Mouse (Mus musculus) G1E (cell line): Measurements from ENCODE around the gene Vmn1r39. TPM values are rescaled to one million over a fixed set of nuclear protein-coding genes. Genes with fewer than 3 reads are reported as not detected.
"Not testable (repeated sequence)": the region's sequence is repeated elsewhere in the genome, so short reads cannot be mapped to it uniquely, and the experiment has no call there.

Experiments
- ATAC-seq: 2 replicates; pipeline ENCODE4 v1.8.0; 2016; ENCODE audit warnings: mild to moderate bottlenecking; ENCODE audit not compliant: insufficient number of reproducible peaks, poor library complexity, low FRiP score, severe bottlenecking; ENCODE audit errors: extremely low read depth
- DNase-seq: peaks from one replicate; pipeline ENCODE4 v3.0.0; 2012; ENCODE audit warnings: low spot score
- H3K27me3 ChIP-seq: 2 replicates; pipeline ENCODE4 v1.6.1; 2012; ENCODE audit warnings: mild to moderate bottlenecking, low read length, inconsistent platforms; ENCODE audit not compliant: insufficient read depth
- H3K36me3 ChIP-seq: replicated peaks from 2 replicates; pipeline ENCODE3; 2012; ENCODE audit warnings: mild to moderate bottlenecking, inconsistent platforms
- H3K4me1 ChIP-seq: 2 replicates; pipeline ENCODE4 v1.6.1; 2012; ENCODE audit warnings: low read depth, low read length, inconsistent platforms, mixed read lengths; ENCODE audit not compliant: insufficient read depth
- H3K4me3 ChIP-seq: 2 replicates; pipeline ENCODE4 v1.5.1; 2012; ENCODE audit warnings: low read depth, mild to moderate bottlenecking, inconsistent platforms, low read length, moderate library complexity, mixed read lengths
- H3K9me3 ChIP-seq: replicated peaks from 2 replicates; pipeline ENCODE4 v1.6.1; 2012; ENCODE audit warnings: inconsistent platforms
- CTCF ChIP-seq: IDR thresholded peaks from 2 replicates; pipeline ENCODE4 v1.5.1; 2012; ENCODE audit warnings: low read depth, low read length, inconsistent platforms, mixed read lengths
- GATA1 ChIP-seq: IDR thresholded peaks from 2 replicates; pipeline ENCODE4 v1.6.1; 2012; ENCODE audit warnings: borderline replicate concordance, low read length, inconsistent platforms, mixed read lengths
- GATA2 ChIP-seq: IDR thresholded peaks from 2 replicates; pipeline ENCODE4 v1.6.1; 2012; ENCODE audit warnings: low read depth, low read length, inconsistent platforms, borderline replicate concordance
- POLR2AphosphoS5 ChIP-seq: IDR thresholded peaks from 2 replicates; pipeline ENCODE4 v1.6.1; 2012; ENCODE audit warnings: low read depth, low read length, inconsistent platforms; ENCODE audit not compliant: insufficient replicate concordance
- TAL1 ChIP-seq: conservative IDR thresholded peaks from 2 replicates; pipeline ENCODE4 v1.6.1; 2012; ENCODE audit warnings: low read depth, low read length, inconsistent platforms, mixed read lengths
- polyA plus RNA-seq: library from polyadenylated mRNA; stranded (reverse); fragments of >175 nt; gene quantifications from 2 replicates; pipeline ENCODE4 v1.2.3, GENCODE M21; 2012
- total RNA-seq, 2 experiments: library from RNA; stranded (forward) in 1 of 2; stranded (reverse) in 1 of 2; fragments of 200-1000 nt in 1 of 2; fragments of >200 nt in 1 of 2; fragmentation: Nextera tagmentation in 1 of 2; gene quantifications; 2 replicates each; pipeline ENCODE4 v1.2.3; 2014 to 2017

The Vmn1r39 gene
- total RNA-seq (2014; fragmentation: Nextera tagmentation) (not detected in 2 replicates), total RNA-seq (2017) (0.17 and 0.22 TPM in 2 replicates), polyA plus RNA-seq (not detected in 2 replicates)

DNA sequence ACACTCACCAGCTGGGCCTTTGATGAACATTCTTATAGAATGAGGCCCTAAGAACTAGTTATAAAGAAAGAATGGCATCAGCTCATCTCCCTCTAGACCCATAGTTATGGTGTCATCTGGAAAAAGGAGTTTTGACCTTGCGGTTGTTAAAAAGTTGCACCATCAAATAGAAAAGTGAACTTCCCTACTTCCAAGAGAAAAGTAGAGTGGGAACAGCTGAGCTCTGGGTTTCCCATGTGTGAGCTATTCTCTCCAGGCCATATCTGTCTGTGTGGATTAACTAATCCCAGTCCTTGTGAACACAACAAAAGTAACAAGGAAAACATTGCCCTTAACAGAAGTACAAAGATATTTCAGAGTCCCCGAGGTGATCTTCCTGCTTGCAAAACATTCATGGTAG, at the start of gene Vmn1r39:
Gene Vmn1r39, minus strand, starts transcription at position 101 of the 400 bp plus-strand sequence.
- H3K9me3 ChIP-seq = no peaks in the 10 kb centered on the region
- no peak for ATAC-seq
- H3K4me1 ChIP-seq = no peaks in the 10 kb centered on the region
- no peaks in the 10 kb centered on the region for H3K36me3 ChIP-seq
- TF ChIP-seq GATA2 = no peak
- no peak for TF ChIP-seq GATA1
- TF ChIP-seq CTCF = no peak
- no peak for TF ChIP-seq POLR2AphosphoS5
- no peak for TF ChIP-seq TAL1
- H3K4me3 ChIP-seq = no peak within 1 kb of the TSS
- H3K27me3 ChIP-seq = no peaks in the 10 kb centered on the region
- DNase-seq = no peak

DNA sequence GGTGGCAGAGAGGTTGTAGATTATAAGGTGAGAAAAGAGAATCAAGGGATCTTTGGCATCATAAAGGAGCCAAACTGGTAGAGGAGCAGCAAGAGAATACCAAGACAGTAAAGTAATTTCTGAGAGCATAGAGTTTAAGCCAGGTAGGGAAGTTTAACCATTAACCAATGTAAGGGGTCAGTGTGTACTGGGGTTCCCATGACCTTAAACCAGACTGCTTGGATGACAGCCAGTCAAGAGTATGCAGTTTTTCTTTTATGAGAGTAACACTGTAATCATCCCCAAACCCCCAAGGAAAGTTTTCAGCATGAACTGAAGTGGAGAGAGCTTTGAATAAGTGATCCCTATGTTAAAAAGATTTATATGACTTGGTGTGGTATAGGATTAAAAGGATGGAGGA, 49.0 kb upstream of the Vmn1r39 start:
- no peak for DNase-seq
- no peak for ATAC-seq
- TF ChIP-seq TAL1 (no peak), CTCF (no peak), GATA2 (no peak), GATA1 (no peak), POLR2AphosphoS5 (no peak)
- Histone ChIP-seq H3K9me3 (no peaks in the 10 kb centered on the region), H3K4me1 (peaks cover 2% of the 10 kb centered on the region), H3K4me3 (no peak overlapping the region), H3K27me3 (peaks cover 2% of the 10 kb centered on the region; the same call in 1 of the 2 replicates), H3K36me3 (no peaks in the 10 kb centered on the region)

DNA sequence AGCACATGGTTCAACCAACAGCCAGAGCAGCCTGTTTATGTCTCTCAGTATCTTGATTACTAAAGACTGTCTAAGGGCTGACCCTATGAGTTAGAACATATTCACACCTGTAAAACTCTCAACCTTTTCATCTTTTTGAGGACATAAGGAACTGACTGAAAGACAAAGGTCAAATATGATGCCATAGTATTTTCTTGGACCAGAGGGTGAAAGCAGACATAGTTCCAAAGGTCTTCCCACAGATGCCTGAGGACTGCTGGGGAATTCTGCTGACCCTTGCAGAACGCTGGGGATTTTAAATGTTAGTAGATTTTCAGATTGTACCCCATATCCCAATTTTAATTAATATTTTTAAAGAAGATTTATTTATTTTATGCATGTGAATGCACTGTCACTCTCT, 47.9 kb upstream of the Vmn1r39 start:
- DNase-seq (no peak), ATAC-seq (no peak)

DNA sequence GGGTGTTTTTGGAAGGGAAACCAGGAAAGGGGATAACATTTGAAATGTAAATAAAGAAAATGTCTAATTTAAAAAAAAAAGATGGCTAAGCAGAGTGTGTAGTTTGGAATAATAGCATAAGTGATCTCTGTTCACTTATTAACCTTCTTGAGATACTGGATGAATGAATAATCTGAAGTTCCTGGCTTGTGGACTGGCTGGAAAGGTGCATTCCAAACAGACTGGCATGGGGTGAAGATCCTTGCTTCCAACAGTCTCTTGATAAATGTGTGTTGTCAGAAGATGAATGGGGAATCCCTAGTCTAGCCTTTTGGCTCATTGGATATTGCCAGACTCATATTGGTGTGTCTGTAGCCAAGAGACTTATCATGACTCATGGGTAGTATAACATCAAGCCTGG, 45.8 kb upstream of the Vmn1r39 start:
- Histone ChIP-seq H3K4me3 (no peak overlapping the region), H3K36me3 (no peaks in the 10 kb centered on the region), H3K27me3 (no peaks in the 10 kb centered on the region), H3K4me1 (no peaks in the 10 kb centered on the region), H3K9me3 (no peaks in the 10 kb centered on the region)
- no peak for DNase-seq
- ATAC-seq = no peak
- TF ChIP-seq TAL1 = no peak
- no peak for TF ChIP-seq GATA2
- TF ChIP-seq GATA1 = no peak
- no peak for TF ChIP-seq CTCF
- no peak for TF ChIP-seq POLR2AphosphoS5

More for the DNA sequence above, 47.9 kb upstream of the Vmn1r39 start:
- Histone ChIP-seq H3K27me3 (peaks cover 2% of the 10 kb centered on the region; the same call in 1 of the 2 replicates), H3K36me3 (no peaks in the 10 kb centered on the region), H3K4me1 (no peaks in the 10 kb centered on the region), H3K4me3 (no peak overlapping the region), H3K9me3 (no peaks in the 10 kb centered on the region)
- no peak for TF ChIP-seq POLR2AphosphoS5
- no peak for TF ChIP-seq GATA1
- TF ChIP-seq GATA2 = no peak
- TF ChIP-seq TAL1 = no peak
- TF ChIP-seq CTCF = no peak

DNA sequence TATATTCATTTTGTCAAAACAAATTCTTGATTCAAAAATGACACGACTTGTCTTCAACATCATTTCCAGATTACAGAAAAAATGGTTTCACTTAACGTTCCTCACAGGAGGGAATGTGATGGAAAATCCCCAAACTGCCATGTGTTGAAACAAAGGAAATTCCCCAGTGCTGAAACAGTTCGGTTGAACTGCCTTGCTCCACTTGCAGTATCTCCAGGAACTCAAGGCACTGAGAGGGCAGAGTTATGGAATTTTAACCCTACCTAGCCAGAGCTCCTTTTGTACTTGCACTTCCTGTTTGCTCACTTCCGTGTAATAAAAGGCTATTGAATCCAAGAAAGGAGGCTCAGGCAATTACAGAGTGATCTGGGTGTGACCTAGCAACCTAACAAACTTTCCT, 38.5 kb upstream of the Vmn1r39 start:
- DNase-seq (no peak), ATAC-seq (no peak)
- Histone ChIP-seq H3K4me1 (no peaks in the 10 kb centered on the region), H3K36me3 (no peaks in the 10 kb centered on the region), H3K27me3 (peaks cover 4% of the 10 kb centered on the region), H3K9me3 (no peaks in the 10 kb centered on the region), H3K4me3 (no peak overlapping the region)
- TF ChIP-seq TAL1 = no peak
- no peak for TF ChIP-seq GATA2
- no peak for TF ChIP-seq POLR2AphosphoS5
- no peak for TF ChIP-seq CTCF
- no peak for TF ChIP-seq GATA1

DNA sequence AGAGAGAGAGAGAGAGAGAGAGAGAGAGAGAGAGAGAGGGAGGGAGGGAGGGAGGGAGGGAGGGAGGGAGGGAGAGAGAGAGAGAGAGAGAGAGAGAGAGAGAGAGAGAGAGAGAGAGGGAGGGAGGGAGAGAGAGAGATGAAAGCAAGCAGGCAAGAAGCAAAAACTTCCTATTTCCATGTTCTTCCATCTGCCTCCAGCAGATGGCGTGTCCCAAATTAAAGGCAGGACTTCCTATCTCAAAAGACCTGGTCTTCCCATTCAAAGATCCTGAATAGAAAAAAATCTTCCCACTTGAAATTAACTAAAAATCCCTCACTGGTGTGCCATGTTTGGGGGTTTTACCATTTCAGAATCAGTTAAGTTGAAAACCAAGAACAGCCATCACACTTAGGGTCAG, 30.2 kb upstream of the Vmn1r39 start:
- DNase-seq, H3K36me3 ChIP-seq, ATAC-seq, H3K27me3 ChIP-seq, H3K4me1 ChIP-seq, H3K9me3 ChIP-seq, H3K4me3 ChIP-seq: not testable (repeated sequence)

DNA sequence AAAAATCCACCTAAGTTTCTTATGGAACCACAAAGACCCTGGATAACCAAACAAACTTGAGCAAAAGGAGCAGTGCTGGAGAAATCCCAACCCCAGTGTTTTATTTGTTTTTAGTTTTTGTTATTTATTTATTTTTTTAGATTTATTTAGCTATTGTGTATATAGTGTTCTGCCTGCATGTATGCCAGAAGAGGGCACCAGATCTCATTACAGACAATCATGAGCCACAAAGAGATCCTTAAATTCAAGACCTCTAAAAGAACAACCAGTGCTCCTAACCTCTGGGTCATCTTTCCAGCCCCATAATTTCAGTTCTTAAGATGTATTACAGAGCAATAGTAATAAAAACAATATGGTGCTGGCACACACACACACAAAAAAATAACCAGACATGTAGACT, 26.5 kb upstream of the Vmn1r39 start:
- TF ChIP-seq CTCF (no peak), TAL1 (no peak), GATA1 (no peak), POLR2AphosphoS5 (no peak), GATA2 (no peak)
- H3K36me3 ChIP-seq = no peaks in the 10 kb centered on the region
- H3K4me3 ChIP-seq = no peak overlapping the region
- ATAC-seq (no peak), DNase-seq (no peak)
- H3K27me3 ChIP-seq = no peaks in the 10 kb centered on the region
- H3K4me1 ChIP-seq = no peaks in the 10 kb centered on the region
- H3K9me3 ChIP-seq = no peaks in the 10 kb centered on the region
